Mouse (Mus musculus): Measurements from ENCODE around the gene Thnsl2. TPM values are rescaled to one million over a fixed set of nuclear protein-coding genes. Genes with fewer than 3 reads are reported as not detected.

Gene Thnsl2
- total and polyA plus RNA-seq, 3 experiments, result not detected

DNA sequence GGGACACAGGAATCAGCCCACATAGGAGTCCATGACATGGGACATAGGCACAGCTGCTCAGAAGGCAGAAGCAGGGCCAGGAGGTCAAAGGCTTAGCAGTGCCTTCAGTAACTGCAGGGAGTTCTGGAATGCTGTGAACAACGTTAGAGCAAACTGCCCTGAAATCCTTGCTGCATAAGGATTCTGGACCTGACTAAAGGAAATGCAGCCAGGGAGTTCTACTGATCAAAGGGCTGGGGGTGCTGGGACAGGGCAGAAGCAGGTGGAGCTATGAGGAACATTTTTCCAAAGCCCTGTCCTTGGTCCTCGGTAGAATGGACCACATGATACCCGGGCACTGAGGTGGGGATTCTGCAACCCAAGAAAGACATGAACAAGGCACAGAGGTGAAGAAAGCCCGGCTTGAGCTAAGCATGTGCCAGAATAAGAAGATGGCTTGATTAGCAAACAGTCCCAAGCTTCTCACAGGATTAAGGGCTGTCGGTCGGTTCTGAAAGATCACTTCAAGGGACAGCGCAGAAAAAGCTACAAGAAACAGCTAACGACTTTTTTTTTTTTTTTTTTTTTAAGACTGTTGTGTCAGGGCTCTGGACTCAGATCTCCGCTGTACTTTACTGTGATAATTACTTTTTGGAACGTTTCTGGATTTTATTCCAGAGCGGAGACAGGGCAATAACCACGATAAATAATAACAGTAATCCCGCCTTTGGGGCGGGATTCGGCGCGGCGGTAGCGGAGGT is 915 bp downstream of the Thnsl2 start:
- Histone ChIP-seq H3K4me1 (ENCODE audit: insufficient read depth, low read depth, low read length) (no peaks in the 10 kb centered on the region), H3K36me3 (replicated peaks) (no peaks in the 10 kb centered on the region), H3K9me3 (replicated peaks) (no peaks in the 10 kb centered on the region), H3K4me3 (ENCODE audit: low read depth, low read length) (no peak overlapping the region), H3K27me3 (ENCODE audit: insufficient read depth, low read length) (peaks cover 12% of the 10 kb centered on the region; the same call in 1 of the 2 replicates)
- DNase-seq (ENCODE audit: low spot score) (no peak), ATAC-seq (ENCODE audit: extremely low read depth, insufficient number of reproducible peaks, low FRiP score, poor library complexity, severe bottlenecking) (no peak)
- no peak for TF ChIP-seq GATA1 (IDR thresholded peaks at IDR 0.05; ENCODE audit: borderline replicate concordance, low read length)
- TF ChIP-seq TAL1 (conservative IDR thresholded peaks at IDR 0.05; ENCODE audit: low read depth, low read length), result no peak
- no peak for TF ChIP-seq POLR2AphosphoS5 (IDR thresholded peaks at IDR 0.05; ENCODE audit: insufficient replicate concordance, low read depth, low read length)
- TF ChIP-seq CTCF (IDR thresholded peaks at IDR 0.05; ENCODE audit: low read depth, low read length), result no peak
- no peak for TF ChIP-seq GATA2 (IDR thresholded peaks at IDR 0.05; ENCODE audit: borderline replicate concordance, low read depth, low read length)

DNA sequence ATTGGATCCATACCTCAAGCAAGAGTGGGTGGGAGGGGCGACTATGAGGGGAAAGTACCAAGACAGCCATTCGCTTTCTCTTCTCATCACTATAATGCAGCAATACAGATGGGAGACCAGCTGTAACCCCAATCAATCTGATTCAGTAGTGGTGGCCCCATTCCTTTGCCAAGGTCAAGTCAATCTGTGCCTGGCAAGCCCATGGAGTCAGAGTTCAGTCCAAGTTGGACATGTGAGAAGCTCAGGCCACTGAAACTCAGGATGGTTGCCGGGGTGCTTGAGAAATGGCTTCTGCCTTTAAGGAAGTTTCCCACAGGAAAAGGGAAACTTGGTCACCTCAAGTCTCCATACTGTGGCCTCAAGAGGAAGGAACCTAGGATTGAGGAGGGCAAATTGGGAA is 9.2 kb downstream of the Thnsl2 start:
- Histone ChIP-seq H3K27me3 (ENCODE audit: insufficient read depth, low read length) (peaks cover 4% of the 10 kb centered on the region; the same call in 1 of the 2 replicates), H3K4me1 (ENCODE audit: insufficient read depth, low read depth, low read length) (no peaks in the 10 kb centered on the region), H3K36me3 (replicated peaks) (no peaks in the 10 kb centered on the region), H3K9me3 (replicated peaks) (no peaks in the 10 kb centered on the region), H3K4me3 (ENCODE audit: low read depth, low read length) (no peak overlapping the region)
- no peak for ATAC-seq (ENCODE audit: extremely low read depth, insufficient number of reproducible peaks, low FRiP score, poor library complexity, severe bottlenecking)
- TF ChIP-seq GATA2 (IDR thresholded peaks at IDR 0.05; ENCODE audit: borderline replicate concordance, low read depth, low read length), result no peak
- no peak for TF ChIP-seq TAL1 (conservative IDR thresholded peaks at IDR 0.05; ENCODE audit: low read depth, low read length)
- no peak for TF ChIP-seq CTCF (IDR thresholded peaks at IDR 0.05; ENCODE audit: low read depth, low read length)
- no peak for TF ChIP-seq GATA1 (IDR thresholded peaks at IDR 0.05; ENCODE audit: borderline replicate concordance, low read length)
- no peak for TF ChIP-seq POLR2AphosphoS5 (IDR thresholded peaks at IDR 0.05; ENCODE audit: insufficient replicate concordance, low read depth, low read length)
- DNase-seq (ENCODE audit: low spot score), result no peak

DNA sequence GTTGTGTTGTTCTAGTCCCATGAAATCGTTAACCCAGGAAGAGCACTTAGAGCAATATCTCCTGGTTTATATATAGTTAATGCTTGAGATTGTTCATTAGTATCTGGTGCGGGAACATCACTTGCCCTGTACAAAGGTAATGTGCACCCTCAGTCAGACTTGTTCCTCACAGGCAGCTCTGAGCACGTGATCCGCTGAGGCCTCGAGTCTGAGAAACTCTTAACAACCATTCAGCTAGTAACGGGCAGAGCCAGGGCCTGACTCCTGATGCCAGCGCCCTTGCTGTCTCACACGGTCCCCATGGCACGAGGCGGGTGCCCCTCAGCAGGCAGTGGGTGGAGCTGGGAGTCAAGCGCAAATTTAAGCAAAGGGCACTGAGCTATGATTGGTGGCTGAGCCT is 10.7 kb downstream of the Thnsl2 start:
- Histone ChIP-seq H3K27me3 (ENCODE audit: insufficient read depth, low read length) (peaks cover 4% of the 10 kb centered on the region; the same call in 1 of the 2 replicates), H3K36me3 (replicated peaks) (no peaks in the 10 kb centered on the region), H3K4me1 (ENCODE audit: insufficient read depth, low read depth, low read length) (no peaks in the 10 kb centered on the region), H3K4me3 (ENCODE audit: low read depth, low read length) (no peak overlapping the region), H3K9me3 (replicated peaks) (no peaks in the 10 kb centered on the region)
- no peak for TF ChIP-seq CTCF (IDR thresholded peaks at IDR 0.05; ENCODE audit: low read depth, low read length)
- no peak for TF ChIP-seq GATA2 (IDR thresholded peaks at IDR 0.05; ENCODE audit: borderline replicate concordance, low read depth, low read length)
- no peak for TF ChIP-seq GATA1 (IDR thresholded peaks at IDR 0.05; ENCODE audit: borderline replicate concordance, low read length)
- TF ChIP-seq POLR2AphosphoS5 (IDR thresholded peaks at IDR 0.05; ENCODE audit: insufficient replicate concordance, low read depth, low read length), result no peak
- no peak for TF ChIP-seq TAL1 (conservative IDR thresholded peaks at IDR 0.05; ENCODE audit: low read depth, low read length)
- ATAC-seq (ENCODE audit: extremely low read depth, insufficient number of reproducible peaks, low FRiP score, poor library complexity, severe bottlenecking) (no peak), DNase-seq (ENCODE audit: low spot score) (no peak)

DNA sequence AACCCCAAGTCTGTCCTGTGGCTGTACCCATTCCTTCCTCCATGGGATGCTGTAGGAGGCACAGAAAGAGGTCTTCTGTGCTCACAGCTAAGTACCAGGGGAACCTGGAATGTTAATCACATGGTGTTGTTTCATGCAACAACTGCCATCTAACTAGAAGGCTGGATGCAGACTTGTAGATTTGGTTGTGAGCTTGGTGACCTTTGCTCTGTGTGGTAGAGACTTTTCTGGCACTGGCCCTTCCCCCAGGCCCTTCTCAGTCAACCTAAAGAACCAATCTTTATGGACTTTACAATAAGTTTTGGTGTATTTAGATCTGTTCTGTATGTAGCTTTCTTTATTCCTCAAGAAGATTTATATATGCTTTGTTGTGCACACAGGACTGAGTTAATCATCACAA is 13.2 kb downstream of the Thnsl2 start:
- TF ChIP-seq POLR2AphosphoS5 (IDR thresholded peaks at IDR 0.05; ENCODE audit: insufficient replicate concordance, low read depth, low read length), result no peak
- TF ChIP-seq GATA1 (IDR thresholded peaks at IDR 0.05; ENCODE audit: borderline replicate concordance, low read length), result no peak
- TF ChIP-seq TAL1 (conservative IDR thresholded peaks at IDR 0.05; ENCODE audit: low read depth, low read length), result no peak
- TF ChIP-seq CTCF (IDR thresholded peaks at IDR 0.05; ENCODE audit: low read depth, low read length), result no peak
- TF ChIP-seq GATA2 (IDR thresholded peaks at IDR 0.05; ENCODE audit: borderline replicate concordance, low read depth, low read length), result no peak
- Histone ChIP-seq H3K4me1 (ENCODE audit: insufficient read depth, low read depth, low read length) (no peaks in the 10 kb centered on the region), H3K9me3 (replicated peaks) (no peaks in the 10 kb centered on the region), H3K4me3 (ENCODE audit: low read depth, low read length) (no peak overlapping the region), H3K27me3 (ENCODE audit: insufficient read depth, low read length) (peaks cover 4% of the 10 kb centered on the region; the same call in 1 of the 2 replicates), H3K36me3 (replicated peaks) (no peaks in the 10 kb centered on the region)
- DNase-seq (ENCODE audit: low spot score), result no peak
- ATAC-seq (ENCODE audit: extremely low read depth, insufficient number of reproducible peaks, low FRiP score, poor library complexity, severe bottlenecking), result no peak

DNA sequence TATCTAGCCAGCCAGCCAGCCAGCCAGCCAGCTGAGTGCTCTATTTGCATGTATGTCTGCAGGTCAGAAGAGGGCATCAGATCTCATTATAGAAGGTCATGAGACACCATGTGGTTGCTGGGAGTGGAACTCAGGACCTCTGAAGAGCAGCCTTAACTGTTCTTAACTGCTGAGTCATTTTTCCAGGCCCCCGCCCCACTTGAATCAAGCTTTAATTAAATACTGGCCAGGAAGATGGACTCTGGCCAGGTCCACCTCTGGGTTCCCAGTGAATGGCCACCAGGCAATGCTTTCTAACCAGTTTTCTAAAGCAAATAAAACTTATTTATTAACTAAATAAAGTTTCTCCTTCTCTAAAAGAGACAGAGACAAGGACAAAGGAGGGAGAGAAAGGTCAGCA is 14.0 kb downstream of the Thnsl2 start:
- DNase-seq (ENCODE audit: low spot score) (no peak), ATAC-seq (ENCODE audit: extremely low read depth, insufficient number of reproducible peaks, low FRiP score, poor library complexity, severe bottlenecking) (no peak)
- Histone ChIP-seq H3K4me1 (ENCODE audit: insufficient read depth, low read depth, low read length) (no peaks in the 10 kb centered on the region), H3K27me3 (ENCODE audit: insufficient read depth, low read length) (peaks cover 4% of the 10 kb centered on the region; the same call in 1 of the 2 replicates), H3K36me3 (replicated peaks) (no peaks in the 10 kb centered on the region), H3K4me3 (ENCODE audit: low read depth, low read length) (no peak overlapping the region), H3K9me3 (replicated peaks) (no peaks in the 10 kb centered on the region)
- no peak for TF ChIP-seq GATA2 (IDR thresholded peaks at IDR 0.05; ENCODE audit: borderline replicate concordance, low read depth, low read length)
- TF ChIP-seq TAL1 (conservative IDR thresholded peaks at IDR 0.05; ENCODE audit: low read depth, low read length), result no peak
- TF ChIP-seq GATA1 (IDR thresholded peaks at IDR 0.05; ENCODE audit: borderline replicate concordance, low read length), result no peak
- no peak for TF ChIP-seq CTCF (IDR thresholded peaks at IDR 0.05; ENCODE audit: low read depth, low read length)
- no peak for TF ChIP-seq POLR2AphosphoS5 (IDR thresholded peaks at IDR 0.05; ENCODE audit: insufficient replicate concordance, low read depth, low read length)

DNA sequence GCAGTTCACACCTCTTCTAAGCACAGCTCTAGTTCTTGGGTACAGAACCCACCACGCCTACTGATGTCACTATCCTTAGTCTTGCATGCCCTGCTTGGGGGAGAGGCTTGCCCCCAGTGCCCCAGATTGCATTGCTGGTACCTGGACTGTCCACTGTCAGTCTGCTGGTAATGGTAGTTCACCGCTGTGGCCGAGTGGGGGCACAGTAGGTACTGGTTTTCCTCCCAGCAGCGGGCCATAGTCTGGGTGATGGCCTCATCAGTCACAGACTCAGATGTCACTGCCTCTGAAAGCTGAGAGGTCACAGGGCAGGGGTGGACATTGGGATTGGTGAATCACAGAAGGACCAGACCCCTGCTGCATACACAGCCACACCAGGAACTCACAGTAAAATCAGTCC is 15.2 kb downstream of the Thnsl2 start:
- Histone ChIP-seq H3K27me3 (ENCODE audit: insufficient read depth, low read length) (peaks cover 4% of the 10 kb centered on the region; the same call in 1 of the 2 replicates), H3K4me1 (ENCODE audit: insufficient read depth, low read depth, low read length) (no peaks in the 10 kb centered on the region), H3K4me3 (ENCODE audit: low read depth, low read length) (no peak overlapping the region), H3K36me3 (replicated peaks) (no peaks in the 10 kb centered on the region), H3K9me3 (replicated peaks) (no peaks in the 10 kb centered on the region)
- ATAC-seq (ENCODE audit: extremely low read depth, insufficient number of reproducible peaks, low FRiP score, poor library complexity, severe bottlenecking) (no peak), DNase-seq (ENCODE audit: low spot score) (no peak)
- no peak for TF ChIP-seq GATA1 (IDR thresholded peaks at IDR 0.05; ENCODE audit: borderline replicate concordance, low read length)
- TF ChIP-seq GATA2 (IDR thresholded peaks at IDR 0.05; ENCODE audit: borderline replicate concordance, low read depth, low read length), result no peak
- no peak for TF ChIP-seq POLR2AphosphoS5 (IDR thresholded peaks at IDR 0.05; ENCODE audit: insufficient replicate concordance, low read depth, low read length)
- TF ChIP-seq TAL1 (conservative IDR thresholded peaks at IDR 0.05; ENCODE audit: low read depth, low read length), result no peak
- TF ChIP-seq CTCF (IDR thresholded peaks at IDR 0.05; ENCODE audit: low read depth, low read length), result no peak
